Comparison of ENCODE assay signal across 8 mouse cellular contexts in the genomic region with DNA sequence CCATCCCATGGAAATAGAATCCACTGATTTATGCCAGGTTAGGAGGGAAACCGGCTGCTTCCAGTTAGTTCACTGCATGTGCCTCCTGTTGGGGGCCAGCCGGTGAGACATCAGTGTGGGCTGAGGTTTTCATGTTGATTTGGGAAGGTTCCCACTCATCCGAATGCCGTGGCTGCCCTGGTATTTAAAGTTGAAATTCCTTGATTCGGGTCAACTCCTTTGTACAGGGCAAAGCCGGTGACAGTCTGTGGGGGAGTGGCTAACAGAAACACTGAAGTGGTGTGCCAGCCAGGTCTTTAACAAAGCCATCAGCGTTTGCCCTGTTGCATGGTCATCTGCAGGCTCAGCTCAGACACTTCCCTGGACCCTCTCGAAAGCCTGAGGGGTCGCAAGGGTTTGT. TPM values are rescaled to one million over a fixed set of nuclear protein-coding genes. Genes with fewer than 3 reads are reported as not detected.
A peak's percentile ranks its signal among the peaks of the same experiment; 100 is the strongest.
DNase-seq lines count a peak whose midpoint lies in the region; ATAC-seq and TF ChIP-seq lines count a peak whose summit lies in the region.

No protein-coding gene starts in this region.

- no peak for TF ChIP-seq CTCF in lung, postnatal 0 days (IDR thresholded peaks at IDR 0.05)

- no peaks in the 10 kb centered on the region for H3K4me1 ChIP-seq in lung, postnatal 0 days (ENCODE audit: insufficient read depth, low read depth, low read length)
- peaks cover 33% of the 10 kb centered on the region for H3K4me1 ChIP-seq in hindbrain, embryonic 12.5 days
- peaks cover 26% of the 10 kb centered on the region for H3K4me1 ChIP-seq in limb, embryonic 14.5 days (ENCODE audit: control insufficient read depth, insufficient read depth, low read length)
- peaks cover 25% of the 10 kb centered on the region for H3K4me1 ChIP-seq in intestine, embryonic 16.5 days (ENCODE audit: control insufficient read depth, insufficient read depth, low read length)

- WGBS in lung, postnatal 0 days: 26% methylated on average over 9 of the region's 9 CpGs
- 25% methylated on average over 9 of the region's 9 CpGs for WGBS in hindbrain, embryonic 12.5 days
- WGBS in limb, embryonic 14.5 days: 13% methylated on average over 9 of the region's 9 CpGs
- WGBS in intestine, embryonic 16.5 days: 33% methylated on average over 9 of the region's 9 CpGs

- ATAC-seq in lung, postnatal 0 days: peak; percentile 35; the same call in 1 of the 2 replicates
- ATAC-seq in hindbrain, embryonic 12.5 days (ENCODE audit: low FRiP score): no peak
- no peak for ATAC-seq in limb, embryonic 14.5 days (ENCODE audit: low FRiP score, low read depth)
- no peak for ATAC-seq in CD4-positive, CD25-positive, alpha-beta regulatory T cell, adult 4 months
- ATAC-seq in intestine, embryonic 16.5 days: no peak

- no peak for TF ChIP-seq POLR2A in limb, embryonic 14.5 days (IDR thresholded peaks at IDR 0.05; ENCODE audit: borderline replicate concordance, extremely low read depth, insufficient read depth, insufficient read length)

- DNase-seq in lung, postnatal 0 days (ENCODE audit: low spot score): peak; percentile 28
- DNase-seq in lung, postnatal 25 days (ENCODE audit: low spot score): no peak
- DNase-seq in limb, embryonic 14.5 days (ENCODE audit: low spot score): no peak
- DNase-seq in urinary bladder, postnatal 14 days (ENCODE audit: low spot score): no peak
- DNase-seq in ovary, adult 18-20 months (ENCODE audit: low spot score): no peak

- TF ChIP-seq EP300 in lung, postnatal 0 days (IDR thresholded peaks at IDR 0.05): no peak

- no peaks in the 10 kb centered on the region for H3K9me3 ChIP-seq in lung, postnatal 0 days (ENCODE audit: low read length)
- H3K9me3 ChIP-seq in hindbrain, embryonic 12.5 days (replicated peaks): peaks cover 5% of the 10 kb centered on the region; the same call in 1 of the 2 replicates
- H3K9me3 ChIP-seq in limb, embryonic 14.5 days (ENCODE audit: control insufficient read depth, low read length): 0 out of 2 replicates have a peak, but pooled peaks cover 4% of the 10 kb centered on the region
- peaks cover 6% of the 10 kb centered on the region; the same call in 1 of the 2 replicates for H3K9me3 ChIP-seq in intestine, embryonic 16.5 days (ENCODE audit: control insufficient read depth, low read length)

- H3K9ac ChIP-seq in lung, postnatal 0 days (replicated peaks; ENCODE audit: low read depth): no peak overlapping the region
- H3K9ac ChIP-seq in hindbrain, embryonic 12.5 days: no peak overlapping the region
- H3K9ac ChIP-seq in limb, embryonic 14.5 days (ENCODE audit: low read depth, low read length, severe bottlenecking): 0 out of 2 replicates have a peak overlapping the region, but pooled peaks have one; percentile 12
- no peak overlapping the region for H3K9ac ChIP-seq in intestine, embryonic 16.5 days (ENCODE audit: low read depth, low read length)

- H3K27me3 ChIP-seq in lung, postnatal 0 days (replicated peaks; ENCODE audit: insufficient read depth, low read length): no peaks in the 10 kb centered on the region
- H3K27me3 ChIP-seq in hindbrain, embryonic 12.5 days: peaks cover 13% of the 10 kb centered on the region
- H3K27me3 ChIP-seq in limb, embryonic 14.5 days (ENCODE audit: control insufficient read depth, insufficient read depth, low read length): no peaks in the 10 kb centered on the region
- 0 out of 2 replicates have a peak, but pooled peaks cover 3% of the 10 kb centered on the region for H3K27me3 ChIP-seq in intestine, embryonic 16.5 days (replicated peaks; ENCODE audit: control insufficient read depth, insufficient read depth, low read length)

- no peak overlapping the region for H3K27ac ChIP-seq in lung, postnatal 0 days (ENCODE audit: low read length)
- no peak overlapping the region for H3K27ac ChIP-seq in hindbrain, embryonic 12.5 days
- no peak overlapping the region for H3K27ac ChIP-seq in limb, embryonic 14.5 days (replicated peaks; ENCODE audit: low read depth, low read length)
- no peak overlapping the region for H3K27ac ChIP-seq in intestine, embryonic 16.5 days (ENCODE audit: low read length)

- no peak overlapping the region for H3K4me2 ChIP-seq in lung, postnatal 0 days (replicated peaks; ENCODE audit: low read depth, low read length)
- peak overlapping the region; percentile 7; the same call in 1 of the 2 replicates for H3K4me2 ChIP-seq in hindbrain, embryonic 12.5 days (replicated peaks)
- peak overlapping the region; percentile 43 for H3K4me2 ChIP-seq in limb, embryonic 14.5 days (replicated peaks; ENCODE audit: low read depth, low read length, severe bottlenecking)
- H3K4me2 ChIP-seq in intestine, embryonic 16.5 days (ENCODE audit: low read depth, low read length): no peak overlapping the region

- H3K4me3 ChIP-seq in lung, postnatal 0 days (ENCODE audit: low read depth, low read length): no peak overlapping the region
- H3K4me3 ChIP-seq in hindbrain, embryonic 12.5 days: no peak overlapping the region
- H3K4me3 ChIP-seq in limb, embryonic 14.5 days (replicated peaks; ENCODE audit: low read length): no peak overlapping the region
- H3K4me3 ChIP-seq in intestine, embryonic 16.5 days (ENCODE audit: low read length): no peak overlapping the region

- H3K36me3 ChIP-seq in lung, postnatal 0 days (ENCODE audit: insufficient read depth, low read length): no peaks in the 10 kb centered on the region
- H3K36me3 ChIP-seq in hindbrain, embryonic 12.5 days: no peaks in the 10 kb centered on the region
- H3K36me3 ChIP-seq in limb, embryonic 14.5 days (ENCODE audit: control insufficient read depth, insufficient read depth, low read length): no peaks in the 10 kb centered on the region
- no peaks in the 10 kb centered on the region for H3K36me3 ChIP-seq in intestine, embryonic 16.5 days (ENCODE audit: control insufficient read depth, insufficient read depth, low read length)

RNA-seq across cellular contexts. Expression of gene Gm10320, which starts 41.6 kb away (rescaled TPM):
- polyA plus RNA-seq in lung, postnatal 0 days (2015; fragmentation: Nextera tagmentation; extraction: Ambion mirVana): 1.3 and 2.0 TPM in 2 replicates
- 0.74 TPM in 1 of 2 replicates, not detected in the other for polyA plus RNA-seq in hindbrain, embryonic 12.5 days (2016; fragmentation: Nextera tagmentation; extraction: Ambion mirVana)
- polyA plus RNA-seq in limb, embryonic 14.5 days (2012; rRNA removed): 1.3 and 1.6 TPM in 2 replicates
- polyA plus RNA-seq in limb, embryonic 14.5 days (2014; fragmentation: Nextera tagmentation; extraction: Ambion mirVana): 0.84 and 2.3 TPM in 2 replicates
- 1 to 10 TPM in 1 of 2 experiments, not detected in 1; 3.3 TPM for polyA plus RNA-seq in CD4-positive, CD25-positive, alpha-beta regulatory T cell, adult 4 months (2017; shearing (Covaris generic))
- polyA plus RNA-seq in intestine, embryonic 16.5 days (2015; fragmentation: Nextera tagmentation; extraction: Ambion mirVana): 1.3 and 2.5 TPM in 2 replicates

Comparison
In these comparisons a context has a peak if more than half of its experiments do, and no peak if none do; other contexts are left out.
1. H3K4me2 ChIP-seq: peak in hindbrain, embryonic 12.5 days (single experiment) and limb, embryonic 14.5 days (single experiment); none in lung, postnatal 0 days (single experiment) and intestine, embryonic 16.5 days (single experiment).